Mouse (Mus musculus): ENCODE results near the gene Serpinb9b. TPM values are rescaled to one million over a fixed set of nuclear protein-coding genes. Genes with fewer than 3 reads are reported as not detected.

Serpinb9b gene
- 0.29 and 0.37 TPM in 2 replicates for polyA plus RNA-seq (2012; rRNA removed; ENCODE audit: low replicate concordance)

GRCm38 (mm10) chr13:33027244-33027643 lies at the start of gene Serpinb9b:
Gene Serpinb9b, plus strand, starts transcription at chr13:33027416.

GRCm38 (mm10) chr13:33002950-33003349 lies 24.3 kb upstream of the Serpinb9b start, which contains the start of gene Serpinb9:
Gene Serpinb9, plus strand, starts transcription at chr13:33003250.

GRCm38 (mm10) chr13:33078056-33078705 lies 51.0 kb downstream of the Serpinb9b start, which contains the start of gene Serpinb1b:
Gene Serpinb1b, plus strand, starts transcription at chr13:33078575.

Other genes starting within 250 kb of the Serpinb9b start
- 35.8 TPM in 1 of 2 replicates, not detected in the other for gene Mylk4, start 243.5 kb upstream of the Serpinb9b start, polyA plus RNA-seq (2012; rRNA removed; ENCODE audit: low replicate concordance)
- 21.0 and 35.4 TPM in 2 replicates for gene Wrnip1, start 225.4 kb upstream of the Serpinb9b start, polyA plus RNA-seq (2012; rRNA removed; ENCODE audit: low replicate concordance)
- gene D930007J09Rik, start 224.6 kb upstream of the Serpinb9b start, polyA plus RNA-seq (2012; rRNA removed; ENCODE audit: low replicate concordance) = not detected in 2 replicates
- gene Serpinb1a, start 176.2 kb upstream of the Serpinb9b start, polyA plus RNA-seq (2012; rRNA removed; ENCODE audit: low replicate concordance) = 7.1 and 17.4 TPM in 2 replicates
- 0.16 TPM in 1 of 2 replicates, not detected in the other for gene Serpinb1c, start 129.2 kb upstream of the Serpinb9b start, polyA plus RNA-seq (2012; rRNA removed; ENCODE audit: low replicate concordance)
- gene Serpinb6b, start 62.2 kb upstream of the Serpinb9b start, polyA plus RNA-seq (2012; rRNA removed; ENCODE audit: low replicate concordance) = 6.0 and 9.3 TPM in 2 replicates
- 6.4 and 15.8 TPM in 2 replicates for gene Serpinb9, start 24.2 kb upstream of the Serpinb9b start, polyA plus RNA-seq (2012; rRNA removed; ENCODE audit: low replicate concordance)
- gene Serpinb1b, start 51.2 kb downstream of the Serpinb9b start, polyA plus RNA-seq (2012; rRNA removed; ENCODE audit: low replicate concordance) = 0.66 TPM in 1 of 2 replicates, not detected in the other
- not detected in 2 replicates for gene Serpinb9c, start 132.3 kb downstream of the Serpinb9b start, polyA plus RNA-seq (2012; rRNA removed; ENCODE audit: low replicate concordance)
- gene Serpinb9d, start 165.5 kb downstream of the Serpinb9b start, polyA plus RNA-seq (2012; rRNA removed; ENCODE audit: low replicate concordance) = not detected in 2 replicates
- gene Serpinb9e, start 222.2 kb downstream of the Serpinb9b start, polyA plus RNA-seq (2012; rRNA removed; ENCODE audit: low replicate concordance) = not detected in 2 replicates